Mouse (Mus musculus): ENCODE measurements around the gene Mphosph10. TPM values are rescaled to one million over a fixed set of nuclear protein-coding genes. Genes with fewer than 3 reads are reported as not detected.
A peak's percentile ranks its signal among the peaks of the same experiment; 100 is the strongest.

Gene Mphosph10
- total RNA-seq (2014; rRNA removed; ENCODE audit: low replicate concordance) (2.6 and 4.4 TPM in 2 replicates), polyA plus RNA-seq (2015; fragmentation: Nextera tagmentation; extraction: Ambion mirVana) (15.1 and 18.4 TPM in 2 replicates)

GRCm38 (mm10) chr7:64392122-64392818 lies at the start of gene Mphosph10, which contains the start of gene Mcee:
TSS of gene Mphosph10 (minus strand) at chr7:64392268.
TSS of gene Mcee (plus strand) at chr7:64392607.
- H3K4me1 ChIP-seq (ENCODE audit: control insufficient read depth, insufficient read depth) = peaks cover 9% of the 10 kb centered on the region
- peak within 1 kb of the TSS; percentile 91 for H3K27ac ChIP-seq (ENCODE audit: low read depth)
- ATAC-seq (ENCODE audit: insufficient read depth, low read depth) = peak; percentile 99
- H3K4me2 ChIP-seq (ENCODE audit: low read depth, low read length) = peak within 1 kb of the TSS; percentile 88
- H3K4me3 ChIP-seq (ENCODE audit: low read depth, low read length) = peak within 1 kb of the TSS; percentile 67
- no peaks in the 10 kb centered on the region for H3K27me3 ChIP-seq (ENCODE audit: control insufficient read depth, insufficient read depth, low read length)
- peak within 1 kb of the TSS; percentile 82 for H3K9ac ChIP-seq (replicated peaks; ENCODE audit: low read depth, low read length)
- under 1% methylated on average over 52 of the region's 54 CpGs for WGBS
- H3K36me3 ChIP-seq (replicated peaks; ENCODE audit: control insufficient read depth, insufficient read depth, low read length) = peaks cover 25% of the 10 kb centered on the region
- DNase-seq (ENCODE audit: low spot score) = peak; percentile 92
- TF ChIP-seq CTCF (IDR thresholded peaks at IDR 0.05; ENCODE audit: low read depth) = no peak
- peak; percentile 58; the same call in 1 of the 2 replicates for TF ChIP-seq EP300 (IDR thresholded peaks at IDR 0.05; ENCODE audit: low read depth)
- H3K9me3 ChIP-seq (replicated peaks; ENCODE audit: control insufficient read depth, low read length) = no peaks in the 10 kb centered on the region

GRCm38 (mm10) chr7:64440519-64440918 lies 48.5 kb upstream of the Mphosph10 start:
- H3K36me3 ChIP-seq (replicated peaks; ENCODE audit: control insufficient read depth, insufficient read depth, low read length) = no peaks in the 10 kb centered on the region
- no peak overlapping the region for H3K4me3 ChIP-seq (ENCODE audit: low read depth, low read length)
- no peaks in the 10 kb centered on the region for H3K9me3 ChIP-seq (replicated peaks; ENCODE audit: control insufficient read depth, low read length)
- H3K9ac ChIP-seq (replicated peaks; ENCODE audit: low read depth, low read length) = no peak overlapping the region
- H3K27me3 ChIP-seq (ENCODE audit: control insufficient read depth, insufficient read depth, low read length) = no peaks in the 10 kb centered on the region
- TF ChIP-seq EP300 (IDR thresholded peaks at IDR 0.05; ENCODE audit: low read depth) = no peak
- no peak for TF ChIP-seq CTCF (IDR thresholded peaks at IDR 0.05; ENCODE audit: low read depth)
- WGBS = 74% methylated on average over 8 of the region's 8 CpGs
- no peaks in the 10 kb centered on the region for H3K4me1 ChIP-seq (ENCODE audit: control insufficient read depth, insufficient read depth)
- no peak overlapping the region for H3K27ac ChIP-seq (ENCODE audit: low read depth)
- DNase-seq (ENCODE audit: low spot score) (no peak), ATAC-seq (ENCODE audit: insufficient read depth, low read depth) (no peak)
- H3K4me2 ChIP-seq (ENCODE audit: low read depth, low read length) = no peak overlapping the region

- DNase-seq (ENCODE audit: low spot score) (no peak), ATAC-seq (ENCODE audit: insufficient read depth, low read depth) (no peak)
- no peaks in the 10 kb centered on the region for H3K4me1 ChIP-seq (ENCODE audit: control insufficient read depth, insufficient read depth)
- H3K4me3 ChIP-seq (ENCODE audit: low read depth, low read length) = no peak overlapping the region
- WGBS = 60% methylated on average over 5 of the region's 5 CpGs
- H3K9me3 ChIP-seq (replicated peaks; ENCODE audit: control insufficient read depth, low read length) = no peaks in the 10 kb centered on the region
- H3K36me3 ChIP-seq (replicated peaks; ENCODE audit: control insufficient read depth, insufficient read depth, low read length) = no peaks in the 10 kb centered on the region
- TF ChIP-seq CTCF (IDR thresholded peaks at IDR 0.05; ENCODE audit: low read depth) = no peak
- no peak for TF ChIP-seq EP300 (IDR thresholded peaks at IDR 0.05; ENCODE audit: low read depth)
- H3K4me2 ChIP-seq (ENCODE audit: low read depth, low read length) = no peak overlapping the region
- H3K27me3 ChIP-seq (ENCODE audit: control insufficient read depth, insufficient read depth, low read length) = no peaks in the 10 kb centered on the region
- no peak overlapping the region for H3K27ac ChIP-seq (ENCODE audit: low read depth)
- no peak overlapping the region for H3K9ac ChIP-seq (replicated peaks; ENCODE audit: low read depth, low read length)
Measured at GRCm38 (mm10) chr7:64439595-64440518, 47.8 kb upstream of the Mphosph10 start.

- Histone ChIP-seq H3K36me3 (replicated peaks; ENCODE audit: control insufficient read depth, insufficient read depth, low read length) (no peaks in the 10 kb centered on the region), H3K27ac (ENCODE audit: low read depth) (no peak overlapping the region), H3K9me3 (replicated peaks; ENCODE audit: control insufficient read depth, low read length) (no peaks in the 10 kb centered on the region), H3K4me2 (ENCODE audit: low read depth, low read length) (no peak overlapping the region), H3K4me1 (ENCODE audit: control insufficient read depth, insufficient read depth) (no peaks in the 10 kb centered on the region), H3K27me3 (ENCODE audit: control insufficient read depth, insufficient read depth, low read length) (no peaks in the 10 kb centered on the region), H3K4me3 (ENCODE audit: low read depth, low read length) (no peak overlapping the region), H3K9ac (replicated peaks; ENCODE audit: low read depth, low read length) (no peak overlapping the region)
- 45% methylated on average over 5 of the region's 5 CpGs for WGBS
- DNase-seq (ENCODE audit: low spot score) (no peak), ATAC-seq (ENCODE audit: insufficient read depth, low read depth) (no peak)
- peak; percentile 17; the same call in 1 of the 2 replicates for TF ChIP-seq CTCF (IDR thresholded peaks at IDR 0.05; ENCODE audit: low read depth)
- TF ChIP-seq EP300 (IDR thresholded peaks at IDR 0.05; ENCODE audit: low read depth) = no peak
Measured at GRCm38 (mm10) chr7:64424861-64425260, 32.8 kb upstream of the Mphosph10 start.

GRCm38 (mm10) chr7:64403989-64404388 lies 11.9 kb upstream of the Mphosph10 start:
- no peak overlapping the region for H3K9ac ChIP-seq (replicated peaks; ENCODE audit: low read depth, low read length)
- ATAC-seq (ENCODE audit: insufficient read depth, low read depth) (no peak), DNase-seq (ENCODE audit: low spot score) (no peak)
- no peaks in the 10 kb centered on the region for H3K9me3 ChIP-seq (replicated peaks; ENCODE audit: control insufficient read depth, low read length)
- no peaks in the 10 kb centered on the region for H3K27me3 ChIP-seq (ENCODE audit: control insufficient read depth, insufficient read depth, low read length)
- TF ChIP-seq EP300 (IDR thresholded peaks at IDR 0.05; ENCODE audit: low read depth) (no peak), CTCF (IDR thresholded peaks at IDR 0.05; ENCODE audit: low read depth) (no peak)
- H3K36me3 ChIP-seq (replicated peaks; ENCODE audit: control insufficient read depth, insufficient read depth, low read length) = peaks cover 9% of the 10 kb centered on the region; the same call in 1 of the 2 replicates
- no peak overlapping the region for H3K27ac ChIP-seq (ENCODE audit: low read depth)
- H3K4me1 ChIP-seq (ENCODE audit: control insufficient read depth, insufficient read depth) = no peaks in the 10 kb centered on the region
- WGBS = 83% methylated on average over 8 of the region's 8 CpGs
- H3K4me2 ChIP-seq (ENCODE audit: low read depth, low read length) = no peak overlapping the region
- no peak overlapping the region for H3K4me3 ChIP-seq (ENCODE audit: low read depth, low read length)

All from heart, postnatal 0 days (tissue).